Mouse (Mus musculus) myocyte (in vitro differentiated cells): ENCODE results near the gene Amfr. TPM values are rescaled to one million over a fixed set of nuclear protein-coding genes. Genes with fewer than 3 reads are reported as not detected.

ENCODE experiments used
- H3K27me3 ChIP-seq: one replicate; pipeline ENCODE4 v1.6.1; 2011; ENCODE audit not compliant: control insufficient read depth, insufficient read depth, insufficient read length
- H3K36me3 ChIP-seq: one replicate; pipeline ENCODE4 v1.6.1; 2011; ENCODE audit not compliant: control insufficient read depth, insufficient read depth
- H3K4me2 ChIP-seq: one replicate; pipeline ENCODE4 v1.6.1; 2011; ENCODE audit warnings: low read depth, control low read depth
- H3K4me3 ChIP-seq: one replicate; pipeline ENCODE4 v1.5.1; 2011; ENCODE audit warnings: mild to moderate bottlenecking, control low read depth, moderate library complexity
- H3K79me2 ChIP-seq: one replicate; pipeline ENCODE4 v1.6.1; 2011; ENCODE audit not compliant: control insufficient read depth, insufficient read depth
- H3ac ChIP-seq: one replicate; pipeline ENCODE4 v1.6.1; 2011; ENCODE audit not compliant: control insufficient read depth, insufficient read length
- CEBPB ChIP-seq: IDR thresholded peaks from 2 replicates; pipeline ENCODE4 v1.6.1; 2011; ENCODE audit warnings: mild to moderate bottlenecking, moderate library complexity; ENCODE audit not compliant: poor library complexity, insufficient read depth, severe bottlenecking
- E2F4 ChIP-seq: IDR thresholded peaks from one replicate; pipeline ENCODE4 v1.6.1; 2011; ENCODE audit warnings: mild to moderate bottlenecking, control low read depth, moderate library complexity; ENCODE audit not compliant: insufficient read depth
- MAX ChIP-seq: IDR thresholded peaks from one replicate; pipeline ENCODE4 v1.6.1; 2011; ENCODE audit warnings: low read depth, mild to moderate bottlenecking, control low read depth
- MYOD1 ChIP-seq, 3 experiments: IDR thresholded peaks; one replicate each; pipeline ENCODE4 v1.6.1; 2011; ENCODE audit warnings: control low read depth in 2 of 3, low read depth in 2 of 3, mild to moderate bottlenecking in 2 of 3, moderate library complexity in 1 of 3; ENCODE audit not compliant: insufficient read length in 2 of 3, control insufficient read depth in 1 of 3
- MYOG ChIP-seq, 3 experiments: IDR thresholded peaks; one replicate each; pipeline ENCODE4 v1.6.1; 2011; ENCODE audit warnings: control low read depth in 2 of 3, low read depth in 2 of 3, mild to moderate bottlenecking in 2 of 3; ENCODE audit not compliant: insufficient read length in 2 of 3, control insufficient read depth in 1 of 3, insufficient read depth in 1 of 3
- POLR2A ChIP-seq: IDR thresholded peaks from one replicate; pipeline ENCODE4 v1.6.1; 2011; ENCODE audit warnings: low read depth, mild to moderate bottlenecking, control low read depth, moderate library complexity; ENCODE audit not compliant: insufficient read length
- POLR2AphosphoS2 ChIP-seq: IDR thresholded peaks from one replicate; pipeline ENCODE4 v1.6.1; 2011; ENCODE audit warnings: low read depth, control low read depth; ENCODE audit not compliant: insufficient read length
- REST ChIP-seq: IDR thresholded peaks from one replicate; pipeline ENCODE4 v1.6.1; 2011; ENCODE audit warnings: mild to moderate bottlenecking, control low read depth, moderate library complexity; ENCODE audit not compliant: insufficient read depth, insufficient read length
- SRF ChIP-seq: IDR thresholded peaks from one replicate; pipeline ENCODE4 v1.6.1; 2011; ENCODE audit warnings: low read depth; ENCODE audit not compliant: control insufficient read depth, insufficient read length
- TCF12 ChIP-seq: IDR thresholded peaks from one replicate; pipeline ENCODE4 v1.6.1; 2011; ENCODE audit warnings: mild to moderate bottlenecking, control low read depth; ENCODE audit not compliant: poor library complexity, insufficient read depth, severe bottlenecking
- TCF3 ChIP-seq: IDR thresholded peaks from one replicate; pipeline ENCODE4 v1.6.1; 2011; ENCODE audit warnings: low read depth, control low read depth; ENCODE audit not compliant: insufficient read length
- USF1 ChIP-seq: IDR thresholded peaks from one replicate; pipeline ENCODE4 v1.6.1; 2011; ENCODE audit warnings: low read depth, mild to moderate bottlenecking, control low read depth, moderate library complexity
- polyA plus RNA-seq: library from polyadenylated mRNA; unstranded; fragments of >200 nt; fragmentation: generic; extraction: Trizol; gene quantifications from one replicate; pipeline ENCODE4 v1.2.1, GENCODE M21; 2012; ENCODE audit warnings: missing spikeins

The Amfr gene
- polyA plus RNA-seq, 1 experiment = 111 TPM

GRCm38 (mm10) chr8:93933288-93933687 lies 79.4 kb downstream of the Amfr start:
- no peaks in the 10 kb centered on the region for H3K36me3 ChIP-seq
- no peak overlapping the region for H3ac ChIP-seq
- no peak overlapping the region for H3K4me3 ChIP-seq
- no peaks in the 10 kb centered on the region for H3K79me2 ChIP-seq
- no peak for TF ChIP-seq MYOG (IDR thresholded peaks at IDR 0.05; ENCODE audit: control insufficient read depth in 1 of 3, insufficient read depth in 1 of 3, insufficient read length in 2 of 3, low read depth in 2 of 3)
- TF ChIP-seq USF1 = no peak
- no peak for TF ChIP-seq MAX
- no peak for TF ChIP-seq E2F4
- no peak for TF ChIP-seq MYOD1 (IDR thresholded peaks at IDR 0.05; ENCODE audit: control insufficient read depth in 1 of 3, insufficient read length in 2 of 3, low read depth in 2 of 3)
- TF ChIP-seq CEBPB = no peak
- no peak for TF ChIP-seq REST
- TF ChIP-seq TCF12 = no peak
- no peak for TF ChIP-seq TCF3
- no peak for TF ChIP-seq POLR2A
- no peak for TF ChIP-seq POLR2AphosphoS2
- no peaks in the 10 kb centered on the region for H3K27me3 ChIP-seq
- no peak overlapping the region for H3K4me2 ChIP-seq

DNA sequence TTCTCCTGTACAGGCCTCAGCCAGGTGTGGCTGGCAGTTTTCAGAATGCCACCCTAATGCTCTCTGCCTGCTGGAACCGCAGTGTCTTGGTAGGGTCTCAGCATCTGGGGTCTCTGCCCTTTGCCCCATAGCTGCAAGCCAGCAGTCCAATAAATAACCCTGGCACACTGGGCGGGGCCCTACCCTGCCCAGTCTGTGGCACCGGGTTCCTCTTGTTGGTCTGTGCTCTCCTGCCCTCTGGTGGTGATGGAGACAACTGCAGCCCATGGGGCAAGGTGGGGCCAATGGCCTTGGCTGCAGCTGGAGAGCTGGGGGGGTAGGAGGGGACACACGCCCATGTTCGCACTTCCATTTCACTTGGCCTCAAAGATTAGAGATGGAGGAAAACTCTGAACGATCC lies 79.8 kb downstream of the Amfr start:
- TF ChIP-seq USF1 (no peak), MYOG (IDR thresholded peaks at IDR 0.05; ENCODE audit: control insufficient read depth in 1 of 3, insufficient read depth in 1 of 3, insufficient read length in 2 of 3, low read depth in 2 of 3) (peak in 1 of 3 experiments; percentile 10), REST (no peak), CEBPB (no peak), POLR2AphosphoS2 (no peak), MYOD1 (IDR thresholded peaks at IDR 0.05; ENCODE audit: control insufficient read depth in 1 of 3, insufficient read length in 2 of 3, low read depth in 2 of 3) (peak in 1 of 3 experiments; percentile 13), E2F4 (no peak), TCF3 (no peak)
- H3K27me3 ChIP-seq = no peaks in the 10 kb centered on the region
- H3K4me3 ChIP-seq = no peak overlapping the region
- H3ac ChIP-seq = no peak overlapping the region
- H3K79me2 ChIP-seq = no peaks in the 10 kb centered on the region
- no peak overlapping the region for H3K4me2 ChIP-seq
- no peaks in the 10 kb centered on the region for H3K36me3 ChIP-seq

GRCm38 (mm10) chr8:93931336-93931735 lies 81.3 kb downstream of the Amfr start:
- Histone ChIP-seq H3K27me3 (no peaks in the 10 kb centered on the region), H3K36me3 (no peaks in the 10 kb centered on the region), H3ac (no peak overlapping the region), H3K79me2 (no peaks in the 10 kb centered on the region), H3K4me3 (no peak overlapping the region), H3K4me2 (no peak overlapping the region)
- TF ChIP-seq REST (no peak), POLR2A (no peak), SRF (no peak), MYOD1 (IDR thresholded peaks at IDR 0.05; ENCODE audit: control insufficient read depth in 1 of 3, insufficient read length in 2 of 3, low read depth in 2 of 3) (no peak), MYOG (IDR thresholded peaks at IDR 0.05; ENCODE audit: control insufficient read depth in 1 of 3, insufficient read depth in 1 of 3, insufficient read length in 2 of 3, low read depth in 2 of 3) (no peak), TCF3 (no peak), TCF12 (no peak), POLR2AphosphoS2 (no peak), USF1 (no peak), MAX (no peak), CEBPB (no peak), E2F4 (no peak)

DNA sequence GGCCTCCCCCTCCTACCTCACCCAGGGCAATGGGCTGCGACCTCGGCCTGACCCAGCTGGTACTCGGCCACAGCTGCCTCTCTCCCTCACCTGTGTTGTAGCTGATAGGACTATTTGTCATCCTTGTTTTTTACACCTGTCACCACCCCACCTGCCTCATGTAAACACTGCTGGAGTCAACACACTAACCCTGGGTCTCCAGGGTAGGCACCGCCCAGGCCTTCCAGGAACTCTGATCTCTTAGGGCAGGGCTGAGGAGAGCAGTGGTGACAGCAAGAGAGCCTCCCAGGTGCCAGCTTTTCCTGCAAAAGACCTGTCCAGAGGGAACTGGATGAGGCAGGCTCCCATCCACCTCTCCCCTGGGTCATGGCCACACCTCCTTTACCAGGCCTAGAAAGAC lies 83.4 kb downstream of the Amfr start:
- no peak overlapping the region for H3K4me2 ChIP-seq
- no peaks in the 10 kb centered on the region for H3K36me3 ChIP-seq
- H3K4me3 ChIP-seq = no peak overlapping the region
- TF ChIP-seq REST (no peak), MYOD1 (IDR thresholded peaks at IDR 0.05; ENCODE audit: control insufficient read depth in 1 of 3, insufficient read length in 2 of 3, low read depth in 2 of 3) (no peak), E2F4 (no peak), USF1 (no peak), MYOG (IDR thresholded peaks at IDR 0.05; ENCODE audit: control insufficient read depth in 1 of 3, insufficient read depth in 1 of 3, insufficient read length in 2 of 3, low read depth in 2 of 3) (no peak), POLR2A (no peak), MAX (no peak), TCF12 (no peak), TCF3 (no peak), CEBPB (no peak), POLR2AphosphoS2 (no peak), SRF (no peak)
- no peak overlapping the region for H3ac ChIP-seq
- no peaks in the 10 kb centered on the region for H3K27me3 ChIP-seq
- no peaks in the 10 kb centered on the region for H3K79me2 ChIP-seq

GRCm38 (mm10) chr8:93925513-93925912 lies 87.1 kb downstream of the Amfr start:
- TF ChIP-seq SRF (no peak), MAX (no peak)
- no peaks in the 10 kb centered on the region for H3K36me3 ChIP-seq

More at GRCm38 (mm10) chr8:93925513-93925912, 87.1 kb downstream of the Amfr start:
- no peak overlapping the region for H3K4me2 ChIP-seq
- no peak overlapping the region for H3K4me3 ChIP-seq
- no peaks in the 10 kb centered on the region for H3K79me2 ChIP-seq
- no peaks in the 10 kb centered on the region for H3K27me3 ChIP-seq
- no peak overlapping the region for H3ac ChIP-seq
